Mouse (Mus musculus): ENCODE data around the gene Celf3.

Gene Celf3

GRCm38 (mm10) chr3:94477981-94478422, at the start of gene Celf3:
Gene Celf3 (plus strand): TSS chr3:94478295.
- peak; percentile 75 for DNase-seq

- DNase-seq: no peak
These were observed 47.1 kb upstream of the Celf3 start for GRCm38 (mm10) chr3:94430980-94431379.

- no peak for DNase-seq
These were observed 43.8 kb upstream of the Celf3 start for GRCm38 (mm10) chr3:94434305-94434704.

- no peak for DNase-seq
These were observed 41.7 kb upstream of the Celf3 start for GRCm38 (mm10) chr3:94436420-94436819.

- DNase-seq: no peak
These were observed 36.9 kb upstream of the Celf3 start for GRCm38 (mm10) chr3:94441182-94441581.

- peak; percentile 94 for DNase-seq
These were observed 35.0 kb upstream of the Celf3 start, which contains the start of gene Mrpl9 for GRCm38 (mm10) chr3:94442951-94443596. Gene Mrpl9 (plus strand): TSS chr3:94443318.

- no peak for DNase-seq
These were observed 34.5 kb upstream of the Celf3 start, which contains the start of gene Oaz3 for GRCm38 (mm10) chr3:94443597-94443964. Gene Oaz3 (minus strand): TSS chr3:94443915.

- no peak for DNase-seq
These were observed 28.7 kb upstream of the Celf3 start for GRCm38 (mm10) chr3:94449377-94449776.

GRCm38 (mm10) chr3:94456529-94457000, 21.5 kb upstream of the Celf3 start:
- DNase-seq: peak; percentile 78

GRCm38 (mm10) chr3:94457055-94457454, 21.0 kb upstream of the Celf3 start:
- DNase-seq: no peak

GRCm38 (mm10) chr3:94459834-94460233, 18.3 kb upstream of the Celf3 start:
- DNase-seq: no peak

GRCm38 (mm10) chr3:94463926-94464578, 14.0 kb upstream of the Celf3 start:
- no peak for DNase-seq

- no peak for DNase-seq
These were observed 12.3 kb upstream of the Celf3 start for GRCm38 (mm10) chr3:94465632-94466430.

GRCm38 (mm10) chr3:94468931-94469330, 9.2 kb upstream of the Celf3 start:
- no peak for DNase-seq

GRCm38 (mm10) chr3:94472447-94473114, 5.5 kb upstream of the Celf3 start:
- DNase-seq: no peak

GRCm38 (mm10) chr3:94473115-94473505, 5.0 kb upstream of the Celf3 start:
- no peak for DNase-seq

GRCm38 (mm10) chr3:94473567-94474232, 4.4 kb upstream of the Celf3 start:
- no peak for DNase-seq

- DNase-seq: no peak
These were observed 1.6 kb upstream of the Celf3 start for GRCm38 (mm10) chr3:94476301-94477035.

GRCm38 (mm10) chr3:94477444-94477843, 651 bp upstream of the Celf3 start:
- no peak for DNase-seq

- DNase-seq: peak; percentile 53
These were observed 585 bp downstream of the Celf3 start for GRCm38 (mm10) chr3:94478591-94479169.

GRCm38 (mm10) chr3:94479564-94479963, 1.5 kb downstream of the Celf3 start:
- no peak for DNase-seq
